Mouse (Mus musculus): ENCODE data around the gene Rras2.

Gene Rras2

GRCm38 (mm10) chr7:114071851-114072616 is 45.5 kb downstream of the Rras2 start:
- no peak for DNase-seq (ENCODE audit: low read depth, low spot score)

- DNase-seq (ENCODE audit: low read depth, low spot score) = no peak
Measured at GRCm38 (mm10) chr7:114071395-114071794, 46.2 kb downstream of the Rras2 start.

- no peak for DNase-seq (ENCODE audit: low read depth, low spot score)
Measured at GRCm38 (mm10) chr7:114070458-114070840, 47.1 kb downstream of the Rras2 start.

- DNase-seq (ENCODE audit: low read depth, low spot score) = no peak
Measured at GRCm38 (mm10) chr7:114069726-114070457, 47.7 kb downstream of the Rras2 start.

GRCm38 (mm10) chr7:114068956-114069533 is 48.5 kb downstream of the Rras2 start:
- no peak for DNase-seq (ENCODE audit: low read depth, low spot score)

- peak; percentile 69 for DNase-seq (ENCODE audit: low read depth, low spot score)
Measured at GRCm38 (mm10) chr7:114066529-114067178, 50.9 kb downstream of the Rras2 start.

GRCm38 (mm10) chr7:114065407-114066185 is 52.0 kb downstream of the Rras2 start:
- no peak for DNase-seq (ENCODE audit: low read depth, low spot score)

GRCm38 (mm10) chr7:114063966-114064365 is 53.6 kb downstream of the Rras2 start:
- no peak for DNase-seq (ENCODE audit: low read depth, low spot score)

GRCm38 (mm10) chr7:114063534-114063933 is 54.0 kb downstream of the Rras2 start:
- DNase-seq (ENCODE audit: low read depth, low spot score) = no peak

GRCm38 (mm10) chr7:114062451-114062850 is 55.1 kb downstream of the Rras2 start:
- DNase-seq (ENCODE audit: low read depth, low spot score) = no peak

GRCm38 (mm10) chr7:114060445-114060844 is 57.1 kb downstream of the Rras2 start:
- DNase-seq (ENCODE audit: low read depth, low spot score) = no peak

- DNase-seq (ENCODE audit: low read depth, low spot score) = no peak
Measured at GRCm38 (mm10) chr7:114058927-114059441, 58.6 kb downstream of the Rras2 start.

GRCm38 (mm10) chr7:114058166-114058565 is 59.4 kb downstream of the Rras2 start:
- no peak for DNase-seq (ENCODE audit: low read depth, low spot score)

GRCm38 (mm10) chr7:114053720-114054119 is 63.9 kb downstream of the Rras2 start:
- DNase-seq (ENCODE audit: low read depth, low spot score) = no peak

GRCm38 (mm10) chr7:114045814-114046213 is 71.8 kb downstream of the Rras2 start:
- DNase-seq (ENCODE audit: low read depth, low spot score) = no peak

GRCm38 (mm10) chr7:114043929-114044549 is 73.5 kb downstream of the Rras2 start:
- DNase-seq (ENCODE audit: low read depth, low spot score) = no peak

GRCm38 (mm10) chr7:114042973-114043928 is 74.3 kb downstream of the Rras2 start:
- DNase-seq (ENCODE audit: low read depth, low spot score) = no peak

- no peak for DNase-seq (ENCODE audit: low read depth, low spot score)
Measured at GRCm38 (mm10) chr7:114041349-114041748, 76.2 kb downstream of the Rras2 start.

GRCm38 (mm10) chr7:114037237-114037636 is 80.3 kb downstream of the Rras2 start:
- no peak for DNase-seq (ENCODE audit: low read depth, low spot score)
